Mouse (Mus musculus) MEL (cell line): ENCODE data around the gene 5730596B20Rik. TPM values are rescaled to one million over a fixed set of nuclear protein-coding genes. Genes with fewer than 3 reads are reported as not detected.

Source experiments
- DNase-seq: peaks from one replicate; pipeline ENCODE4 v3.0.0; 2011; ENCODE audit warnings: low read depth, low spot score
- H3K27ac ChIP-seq: 2 replicates; pipeline ENCODE4 v1.5.1; 2012; ENCODE audit warnings: low read depth, mild to moderate bottlenecking, control low read depth, low read length, moderate library complexity; ENCODE audit not compliant: control insufficient read depth
- H3K27me3 ChIP-seq, 2 experiments: fragments of 150-350 bp in 1 of 2; sonication (generic) in 1 of 2; 2 replicates each; pipeline ENCODE4 v1.6.1; 2012; ENCODE audit warnings: low read length in 2 of 2, mild to moderate bottlenecking in 2 of 2, improper control_type of control experiment in 1 of 2, moderate library complexity in 1 of 2; ENCODE audit not compliant: insufficient read depth in 2 of 2, control insufficient read depth in 1 of 2
- H3K36me3 ChIP-seq, 2 experiments: 2 replicates each; pipeline ENCODE4 v1.6.1; 2012 to 2014; ENCODE audit warnings: low read length in 2 of 2, improper control_type of control experiment in 1 of 2, inconsistent platforms in 1 of 2, mild to moderate bottlenecking in 1 of 2; ENCODE audit not compliant: insufficient read depth in 2 of 2, control insufficient read depth in 1 of 2
- H3K4me1 ChIP-seq, 2 experiments: fragments of 150-350 bp in 1 of 2; sonication (generic) in 1 of 2; 2 replicates each; pipeline ENCODE4 v1.6.1; 2012; ENCODE audit warnings: low read length in 2 of 2, improper control_type of control experiment in 1 of 2, mild to moderate bottlenecking in 1 of 2; ENCODE audit not compliant: insufficient read depth in 2 of 2, control insufficient read depth in 1 of 2
- H3K4me3 ChIP-seq, 2 experiments: fragments of 150-350 bp in 1 of 2; sonication (generic) in 1 of 2; 2 replicates each; pipeline ENCODE4 v1.5.1; 2012; ENCODE audit warnings: low read depth in 2 of 2, low read length in 2 of 2, mild to moderate bottlenecking in 2 of 2, moderate library complexity in 2 of 2, control low read depth in 1 of 2, improper control_type of control experiment in 1 of 2; ENCODE audit not compliant: control insufficient read depth in 1 of 2, insufficient read depth in 1 of 2
- H3K79me2 ChIP-seq: 2 replicates; pipeline ENCODE4 v1.6.1; 2012; ENCODE audit warnings: mild to moderate bottlenecking, low read length, moderate library complexity; ENCODE audit not compliant: control insufficient read depth, poor library complexity, insufficient read depth
- H3K9ac ChIP-seq: 2 replicates; pipeline ENCODE4 v1.6.1; 2012; ENCODE audit warnings: low read depth, mild to moderate bottlenecking, control low read depth, low read length, moderate library complexity; ENCODE audit not compliant: control insufficient read depth, poor library complexity, severe bottlenecking
- H3K9me3 ChIP-seq: fragments of 150-350 bp; sonication (generic); replicated peaks from 2 replicates; pipeline ENCODE4 v1.6.1; 2012; ENCODE audit warnings: mild to moderate bottlenecking, low read length, improper control_type of control experiment, moderate library complexity; ENCODE audit not compliant: insufficient read depth
- CTCF ChIP-seq, 3 experiments: IDR thresholded peaks in 2 of 3; conservative IDR thresholded peaks in 1 of 3; 2 replicates each; pipeline ENCODE4 v1.5.1; 2011 to 2012; ENCODE audit warnings: low read length in 3 of 3, low read depth in 2 of 3, mild to moderate bottlenecking in 2 of 3, improper control_type of control experiment in 1 of 3, inconsistent platforms in 1 of 3, mixed read lengths in 1 of 3, moderate library complexity in 1 of 3; ENCODE audit not compliant: control insufficient read depth in 1 of 3, insufficient read depth in 1 of 3, poor library complexity in 1 of 3, severe bottlenecking in 1 of 3
- EP300 ChIP-seq, 2 experiments: IDR thresholded peaks; 2 replicates each; pipeline ENCODE4 v1.6.1; 2011; ENCODE audit warnings: improper control_type of control experiment in 2 of 2, low read length in 2 of 2, low read depth in 1 of 2, mild to moderate bottlenecking in 1 of 2
- GATA1 ChIP-seq: IDR thresholded peaks from 2 replicates; pipeline ENCODE4 v1.6.1; 2011; ENCODE audit warnings: low read depth, low read length, improper control_type of control experiment
- JUND ChIP-seq: IDR thresholded peaks from 2 replicates; pipeline ENCODE4 v1.6.1; 2011; ENCODE audit warnings: low read depth, mild to moderate bottlenecking, improper control_type of control experiment, low read length
- MAFK ChIP-seq: IDR thresholded peaks from 2 replicates; pipeline ENCODE4 v1.6.1; 2011; ENCODE audit warnings: low read depth, mild to moderate bottlenecking, low read length, improper control_type of control experiment, borderline replicate concordance
- NRF1 ChIP-seq: IDR thresholded peaks from 2 replicates; pipeline ENCODE4 v1.6.1; 2014; ENCODE audit warnings: low read depth, mild to moderate bottlenecking, inconsistent platforms, low read length, improper control_type of control experiment, moderate library complexity; ENCODE audit not compliant: poor library complexity, insufficient read depth, severe bottlenecking
- POLR2AphosphoS5 ChIP-seq: IDR thresholded peaks from 2 replicates; pipeline ENCODE4 v1.6.1; 2012; ENCODE audit warnings: low read depth, borderline replicate concordance, mild to moderate bottlenecking, inconsistent platforms, low read length, moderate library complexity, mixed read lengths
- RCOR1 ChIP-seq: IDR thresholded peaks from 2 replicates; pipeline ENCODE4 v1.6.1; 2012; ENCODE audit warnings: low read depth, mild to moderate bottlenecking, inconsistent platforms, low read length, improper control_type of control experiment
- TAL1 ChIP-seq: IDR thresholded peaks from 2 replicates; pipeline ENCODE4 v1.6.1; 2012; ENCODE audit warnings: mild to moderate bottlenecking, inconsistent platforms, low read length, moderate library complexity, mixed read lengths
- TBP ChIP-seq: IDR thresholded peaks from 2 replicates; pipeline ENCODE4 v1.8.0; 2011; ENCODE audit warnings: low read depth, low read length, improper control_type of control experiment
- UBTF ChIP-seq: IDR thresholded peaks from 2 replicates; pipeline ENCODE4 v1.6.1; 2012; ENCODE audit warnings: low read depth, mild to moderate bottlenecking, inconsistent platforms, low read length, improper control_type of control experiment, moderate library complexity, borderline replicate concordance; ENCODE audit not compliant: insufficient read depth
- USF1 ChIP-seq: IDR thresholded peaks from 2 replicates; pipeline ENCODE4 v1.6.1; 2014; ENCODE audit warnings: low read depth, mild to moderate bottlenecking, inconsistent platforms, low read length, improper control_type of control experiment, moderate library complexity
- ZC3H11A ChIP-seq: IDR thresholded peaks from 2 replicates; pipeline ENCODE4 v1.6.1; 2012; ENCODE audit warnings: low read depth, mild to moderate bottlenecking, inconsistent platforms, low read length, improper control_type of control experiment
- polyA plus RNA-seq, 2 experiments: library from polyadenylated mRNA; stranded (reverse) in 1 of 2; unstranded in 1 of 2; fragments of >175 nt in 1 of 2; fragments of >200 nt in 1 of 2; gene quantifications; 2 replicates each; pipeline versions ENCODE4 v1.2.1 to v1.2.4; 2012; ENCODE audit warnings: low replicate concordance in 2 of 2, low read depth in 1 of 2; ENCODE audit not compliant: insufficient read length in 2 of 2, insufficient read depth in 1 of 2, missing spikeins in 1 of 2
- total RNA-seq: library from RNA; depleted of rRNA; stranded (reverse); fragments of 300-350 nt; gene quantifications from 2 replicates; pipeline ENCODE4 v1.2.3, GENCODE M21; 2012

5730596B20Rik gene
- total and polyA plus RNA-seq, 3 experiments: not detected

- no peaks in the 10 kb centered on the region for H3K9me3 ChIP-seq
- H3K9ac ChIP-seq: no peak within 1 kb of the TSS
- TF ChIP-seq ZC3H11A (no peak), EP300 (IDR thresholded peaks at IDR 0.05; ENCODE audit: low read depth in 1 of 2, low read length in 2 of 2) (no peak), CTCF (IDR thresholded peaks at IDR 0.05 in 2 of 3, conservative IDR thresholded peaks at IDR 0.05 in 1 of 3; ENCODE audit: control insufficient read depth in 1 of 3, insufficient read depth in 1 of 3, low read depth in 2 of 3, low read length in 3 of 3, poor library complexity in 1 of 3, severe bottlenecking in 1 of 3) (no peak), TBP (no peak), USF1 (no peak)
- no peaks in the 10 kb centered on the region for H3K36me3 ChIP-seq
- H3K79me2 ChIP-seq: no peaks in the 10 kb centered on the region; the same call in 1 of the 2 replicates
- H3K4me1 ChIP-seq: no peaks in the 10 kb centered on the region
- no peak for DNase-seq
- H3K27ac ChIP-seq: no peak within 1 kb of the TSS
- H3K4me3 ChIP-seq: no peak within 1 kb of the TSS
- no peaks in the 10 kb centered on the region for H3K27me3 ChIP-seq
Observed at GRCm38 (mm10) chr6:52204050-52204752, 26.9 kb downstream of the 5730596B20Rik start, which contains the start of gene Hoxa5. TSS of gene Hoxa5 (minus strand) at chr6:52204587.

- H3K9ac ChIP-seq: no peak overlapping the region
- DNase-seq: no peak
- no peak overlapping the region for H3K27ac ChIP-seq
- TF ChIP-seq TAL1: no peak
- no peak for TF ChIP-seq RCOR1
- TF ChIP-seq GATA1: no peak
- no peak for TF ChIP-seq MAFK
- no peak for TF ChIP-seq NRF1
- no peak for TF ChIP-seq JUND
- no peak for TF ChIP-seq UBTF
- TF ChIP-seq POLR2AphosphoS5: no peak
- H3K79me2 ChIP-seq: no peaks in the 10 kb centered on the region
- no peaks in the 10 kb centered on the region for H3K9me3 ChIP-seq
- H3K4me1 ChIP-seq: no peaks in the 10 kb centered on the region
- no peak overlapping the region for H3K4me3 ChIP-seq
- no peaks in the 10 kb centered on the region for H3K27me3 ChIP-seq
- no peaks in the 10 kb centered on the region for H3K36me3 ChIP-seq
Observed at GRCm38 (mm10) chr6:52205221-52205620, 27.9 kb downstream of the 5730596B20Rik start.
